Mouse (Mus musculus): ENCODE data around the gene Wdr72. TPM values are rescaled to one million over a fixed set of nuclear protein-coding genes. Genes with fewer than 3 reads are reported as not detected.
A peak's percentile ranks its signal among the peaks of the same experiment; 100 is the strongest.

The Wdr72 gene
- polyA plus RNA-seq, 1 experiment from 2014 or later: 0.37 TPM

- Histone ChIP-seq H3K27ac (ENCODE audit: low read depth) (no peak overlapping the region), H3K4me3 (ENCODE audit: low read depth, low read length) (no peak overlapping the region), H3K4me2 (no peak overlapping the region), H3K27me3 (ENCODE audit: insufficient read depth, low read length) (no peaks in the 10 kb centered on the region), H3K9ac (no peak overlapping the region), H3K4me1 (ENCODE audit: insufficient read depth) (no peaks in the 10 kb centered on the region), H3K9me3 (ENCODE audit: low read depth, low read length) (no peaks in the 10 kb centered on the region), H3K36me3 (ENCODE audit: insufficient read depth) (no peaks in the 10 kb centered on the region)
- peak; percentile 65 for TF ChIP-seq CTCF (IDR thresholded peaks at IDR 0.05; ENCODE audit: low read depth)
- WGBS: 23% methylated on average over 2 of the region's 2 CpGs
- peak; percentile 60 for ATAC-seq (ENCODE audit: insufficient read depth)
- peak; percentile 86 for DNase-seq
Measured at GRCm38 (mm10) chr9:74286210-74286609, 176.1 kb downstream of the Wdr72 start.

GRCm38 (mm10) chr9:74294479-74294878, 184.3 kb downstream of the Wdr72 start:
- WGBS: 58% methylated on average over 3 of the region's 3 CpGs
- no peak for ATAC-seq (ENCODE audit: insufficient read depth)
- H3K36me3 ChIP-seq (ENCODE audit: insufficient read depth): no peaks in the 10 kb centered on the region
- no peak overlapping the region for H3K9ac ChIP-seq
- no peak overlapping the region for H3K4me2 ChIP-seq
- no peak overlapping the region for H3K4me3 ChIP-seq (ENCODE audit: low read depth, low read length)
- TF ChIP-seq CTCF (IDR thresholded peaks at IDR 0.05; ENCODE audit: low read depth): no peak
- H3K27me3 ChIP-seq (ENCODE audit: insufficient read depth, low read length): no peaks in the 10 kb centered on the region
- no peak overlapping the region for H3K27ac ChIP-seq (ENCODE audit: low read depth)
- no peaks in the 10 kb centered on the region for H3K4me1 ChIP-seq (ENCODE audit: insufficient read depth)
- DNase-seq: no peak
- no peaks in the 10 kb centered on the region for H3K9me3 ChIP-seq (ENCODE audit: low read depth, low read length)

- 80% methylated on average over 1 of the region's 1 CpGs for WGBS
Measured at GRCm38 (mm10) chr9:74318771-74319170, 208.6 kb downstream of the Wdr72 start.

GRCm38 (mm10) chr9:74324089-74324924, 214.2 kb downstream of the Wdr72 start:
- H3K9ac ChIP-seq: no peak overlapping the region
- H3K4me3 ChIP-seq (ENCODE audit: low read depth, low read length): no peak overlapping the region
- H3K4me2 ChIP-seq: no peak overlapping the region
- no peaks in the 10 kb centered on the region for H3K27me3 ChIP-seq (ENCODE audit: insufficient read depth, low read length)
- H3K27ac ChIP-seq (ENCODE audit: low read depth): no peak overlapping the region
- H3K9me3 ChIP-seq (ENCODE audit: low read depth, low read length): no peaks in the 10 kb centered on the region
- TF ChIP-seq CTCF (IDR thresholded peaks at IDR 0.05; ENCODE audit: low read depth): no peak
- no peak for DNase-seq
- H3K4me1 ChIP-seq (ENCODE audit: insufficient read depth): peaks cover 10% of the 10 kb centered on the region; the same call in 1 of the 2 replicates
- ATAC-seq (ENCODE audit: insufficient read depth): no peak
- H3K36me3 ChIP-seq (ENCODE audit: insufficient read depth): no peaks in the 10 kb centered on the region
- WGBS: 21% methylated on average over 11 of the region's 11 CpGs

More at GRCm38 (mm10) chr9:74318771-74319170, 208.6 kb downstream of the Wdr72 start:
- DNase-seq (no peak), ATAC-seq (ENCODE audit: insufficient read depth) (no peak)
- no peaks in the 10 kb centered on the region for H3K4me1 ChIP-seq (ENCODE audit: insufficient read depth)
- TF ChIP-seq CTCF (IDR thresholded peaks at IDR 0.05; ENCODE audit: low read depth): no peak
- H3K27me3 ChIP-seq (ENCODE audit: insufficient read depth, low read length): no peaks in the 10 kb centered on the region
- no peak overlapping the region for H3K9ac ChIP-seq
- no peak overlapping the region for H3K27ac ChIP-seq (ENCODE audit: low read depth)
- no peaks in the 10 kb centered on the region for H3K9me3 ChIP-seq (ENCODE audit: low read depth, low read length)
- no peak overlapping the region for H3K4me2 ChIP-seq
- no peak overlapping the region for H3K4me3 ChIP-seq (ENCODE audit: low read depth, low read length)
- H3K36me3 ChIP-seq (ENCODE audit: insufficient read depth): no peaks in the 10 kb centered on the region

GRCm38 (mm10) chr9:74324925-74325295, 214.8 kb downstream of the Wdr72 start:
- peak; percentile 3 for DNase-seq
- H3K4me1 ChIP-seq (ENCODE audit: insufficient read depth): peaks cover 10% of the 10 kb centered on the region; the same call in 1 of the 2 replicates
- no peaks in the 10 kb centered on the region for H3K27me3 ChIP-seq (ENCODE audit: insufficient read depth, low read length)
- no peaks in the 10 kb centered on the region for H3K9me3 ChIP-seq (ENCODE audit: low read depth, low read length)
- H3K36me3 ChIP-seq (ENCODE audit: insufficient read depth): no peaks in the 10 kb centered on the region
- no peak overlapping the region for H3K4me2 ChIP-seq
- H3K9ac ChIP-seq: no peak overlapping the region
- H3K27ac ChIP-seq (ENCODE audit: low read depth): no peak overlapping the region
- no peak overlapping the region for H3K4me3 ChIP-seq (ENCODE audit: low read depth, low read length)
- 46% methylated on average over 3 of the region's 3 CpGs for WGBS
- TF ChIP-seq CTCF (IDR thresholded peaks at IDR 0.05; ENCODE audit: low read depth): no peak
- ATAC-seq (ENCODE audit: insufficient read depth): no peak

GRCm38 (mm10) chr9:74325981-74326380, 215.8 kb downstream of the Wdr72 start:
- ATAC-seq (ENCODE audit: insufficient read depth) (no peak), DNase-seq (no peak)
- Histone ChIP-seq H3K27ac (ENCODE audit: low read depth) (no peak overlapping the region), H3K36me3 (ENCODE audit: insufficient read depth) (no peaks in the 10 kb centered on the region), H3K4me3 (ENCODE audit: low read depth, low read length) (no peak overlapping the region), H3K9ac (no peak overlapping the region), H3K9me3 (ENCODE audit: low read depth, low read length) (no peaks in the 10 kb centered on the region), H3K27me3 (ENCODE audit: insufficient read depth, low read length) (no peaks in the 10 kb centered on the region), H3K4me2 (no peak overlapping the region), H3K4me1 (ENCODE audit: insufficient read depth) (peaks cover 13% of the 10 kb centered on the region)
- WGBS: 46% methylated on average over 1 of the region's 1 CpGs
- no peak for TF ChIP-seq CTCF (IDR thresholded peaks at IDR 0.05; ENCODE audit: low read depth)

- DNase-seq (no peak), ATAC-seq (ENCODE audit: insufficient read depth) (no peak)
- no peak for TF ChIP-seq CTCF (IDR thresholded peaks at IDR 0.05; ENCODE audit: low read depth)
- Histone ChIP-seq H3K4me1 (ENCODE audit: insufficient read depth) (peaks cover 18% of the 10 kb centered on the region), H3K36me3 (ENCODE audit: insufficient read depth) (no peaks in the 10 kb centered on the region), H3K9ac (no peak overlapping the region), H3K27ac (ENCODE audit: low read depth) (no peak overlapping the region), H3K9me3 (ENCODE audit: low read depth, low read length) (no peaks in the 10 kb centered on the region), H3K4me2 (no peak overlapping the region), H3K27me3 (ENCODE audit: insufficient read depth, low read length) (no peaks in the 10 kb centered on the region), H3K4me3 (ENCODE audit: low read depth, low read length) (no peak overlapping the region)
- WGBS: 71% methylated on average over 5 of the region's 5 CpGs
Measured at GRCm38 (mm10) chr9:74328821-74329220, 218.7 kb downstream of the Wdr72 start.

All from lung, embryonic 14.5 days (tissue).